Mouse (Mus musculus): ENCODE measurements around the gene Zfp184.

- no peak for TF ChIP-seq CTCF (IDR thresholded peaks at IDR 0.05; ENCODE audit: low read depth)
- TF ChIP-seq EP300 (optimal IDR thresholded peaks at IDR 0.05) = no peak
These were observed 13.2 kb upstream of the Zfp184 start for GRCm38 (mm10) chr13:21931740-21932139.

All from stomach, postnatal 0 days (tissue).